Mouse (Mus musculus): ENCODE measurements around the gene Glud1. TPM values are rescaled to one million over a fixed set of nuclear protein-coding genes. Genes with fewer than 3 reads are reported as not detected.
A peak's percentile ranks its signal among the peaks of the same experiment; 100 is the strongest.

The Glud1 gene
- polyA plus RNA-seq, 1 experiment: 305 TPM

GRCm38 (mm10) chr14:34314796-34315195 lies 4.3 kb downstream of the Glud1 start:
- peaks cover 1% of the 10 kb centered on the region for H3K4me1 ChIP-seq (ENCODE audit: control insufficient read depth, insufficient read depth, low read length)

GRCm38 (mm10) chr14:34316346-34316745 lies 5.8 kb downstream of the Glud1 start:
- Histone ChIP-seq H3K4me1 (ENCODE audit: control insufficient read depth, insufficient read depth, low read length) (peaks cover 1% of the 10 kb centered on the region), H3K27ac (ENCODE audit: insufficient read depth, low read length) (peak overlapping the region; percentile 19; the same call in 1 of the 2 replicates), H3K9ac (ENCODE audit: low read depth, poor library complexity, severe bottlenecking) (no peak overlapping the region), H3K36me3 (ENCODE audit: control insufficient read depth, insufficient read depth, low read length, poor library complexity, severe bottlenecking) (peaks cover 56% of the 10 kb centered on the region), H3K27me3 (ENCODE audit: control insufficient read depth, insufficient read depth, low read length, poor library complexity, severe bottlenecking) (no peaks in the 10 kb centered on the region), H3K9me3 (replicated peaks; ENCODE audit: control insufficient read depth, insufficient read depth, low read length, poor library complexity, severe bottlenecking) (peaks cover 16% of the 10 kb centered on the region), H3K4me3 (ENCODE audit: low read depth, low read length) (no peak overlapping the region)
- no peak for TF ChIP-seq POLR2A (IDR thresholded peaks at IDR 0.05; ENCODE audit: insufficient read depth, low read length)
- TF ChIP-seq CTCF (IDR thresholded peaks at IDR 0.05; ENCODE audit: low read depth, low read length): no peak
- no peak for TF ChIP-seq EP300 (IDR thresholded peaks at IDR 0.05; ENCODE audit: insufficient read depth, low read depth, low read length)

More at GRCm38 (mm10) chr14:34314796-34315195, 4.3 kb downstream of the Glud1 start:
- Histone ChIP-seq H3K4me3 (ENCODE audit: low read depth, low read length) (no peak overlapping the region), H3K27ac (ENCODE audit: insufficient read depth, low read length) (no peak overlapping the region), H3K9ac (ENCODE audit: low read depth, poor library complexity, severe bottlenecking) (no peak overlapping the region), H3K36me3 (ENCODE audit: control insufficient read depth, insufficient read depth, low read length, poor library complexity, severe bottlenecking) (peaks cover 45% of the 10 kb centered on the region), H3K9me3 (replicated peaks; ENCODE audit: control insufficient read depth, insufficient read depth, low read length, poor library complexity, severe bottlenecking) (peaks cover 5% of the 10 kb centered on the region), H3K27me3 (ENCODE audit: control insufficient read depth, insufficient read depth, low read length, poor library complexity, severe bottlenecking) (no peaks in the 10 kb centered on the region)
- TF ChIP-seq POLR2A (IDR thresholded peaks at IDR 0.05; ENCODE audit: insufficient read depth, low read length): no peak
- no peak for TF ChIP-seq CTCF (IDR thresholded peaks at IDR 0.05; ENCODE audit: low read depth, low read length)
- no peak for TF ChIP-seq EP300 (IDR thresholded peaks at IDR 0.05; ENCODE audit: insufficient read depth, low read depth, low read length)

- Histone ChIP-seq H3K9me3 (replicated peaks; ENCODE audit: control insufficient read depth, insufficient read depth, low read length, poor library complexity, severe bottlenecking) (peaks cover 16% of the 10 kb centered on the region), H3K4me1 (ENCODE audit: control insufficient read depth, insufficient read depth, low read length) (peaks cover 1% of the 10 kb centered on the region), H3K27me3 (ENCODE audit: control insufficient read depth, insufficient read depth, low read length, poor library complexity, severe bottlenecking) (no peaks in the 10 kb centered on the region), H3K36me3 (ENCODE audit: control insufficient read depth, insufficient read depth, low read length, poor library complexity, severe bottlenecking) (peaks cover 60% of the 10 kb centered on the region), H3K4me3 (ENCODE audit: low read depth, low read length) (no peak overlapping the region), H3K9ac (ENCODE audit: low read depth, poor library complexity, severe bottlenecking) (no peak overlapping the region), H3K27ac (ENCODE audit: insufficient read depth, low read length) (no peak overlapping the region)
- TF ChIP-seq EP300 (IDR thresholded peaks at IDR 0.05; ENCODE audit: insufficient read depth, low read depth, low read length) (no peak), POLR2A (IDR thresholded peaks at IDR 0.05; ENCODE audit: insufficient read depth, low read length) (no peak), CTCF (IDR thresholded peaks at IDR 0.05; ENCODE audit: low read depth, low read length) (no peak)
Observed at GRCm38 (mm10) chr14:34317431-34317830, 6.9 kb downstream of the Glud1 start.

- Histone ChIP-seq H3K9ac (ENCODE audit: low read depth, poor library complexity, severe bottlenecking) (no peak overlapping the region), H3K36me3 (ENCODE audit: control insufficient read depth, insufficient read depth, low read length, poor library complexity, severe bottlenecking) (peaks cover 61% of the 10 kb centered on the region), H3K4me1 (ENCODE audit: control insufficient read depth, insufficient read depth, low read length) (peaks cover 1% of the 10 kb centered on the region), H3K27me3 (ENCODE audit: control insufficient read depth, insufficient read depth, low read length, poor library complexity, severe bottlenecking) (no peaks in the 10 kb centered on the region), H3K4me3 (ENCODE audit: low read depth, low read length) (no peak overlapping the region), H3K9me3 (replicated peaks; ENCODE audit: control insufficient read depth, insufficient read depth, low read length, poor library complexity, severe bottlenecking) (peaks cover 16% of the 10 kb centered on the region), H3K27ac (ENCODE audit: insufficient read depth, low read length) (no peak overlapping the region)
- no peak for TF ChIP-seq POLR2A (IDR thresholded peaks at IDR 0.05; ENCODE audit: insufficient read depth, low read length)
- no peak for TF ChIP-seq CTCF (IDR thresholded peaks at IDR 0.05; ENCODE audit: low read depth, low read length)
- no peak for TF ChIP-seq EP300 (IDR thresholded peaks at IDR 0.05; ENCODE audit: insufficient read depth, low read depth, low read length)
Observed at GRCm38 (mm10) chr14:34318113-34318512, 7.6 kb downstream of the Glud1 start.

GRCm38 (mm10) chr14:34323576-34324085 lies 13.1 kb downstream of the Glud1 start:
- peaks cover 16% of the 10 kb centered on the region for H3K9me3 ChIP-seq (replicated peaks; ENCODE audit: control insufficient read depth, insufficient read depth, low read length, poor library complexity, severe bottlenecking)
- no peak overlapping the region for H3K4me3 ChIP-seq (ENCODE audit: low read depth, low read length)
- peak overlapping the region; percentile 18 for H3K27ac ChIP-seq (ENCODE audit: insufficient read depth, low read length)
- H3K36me3 ChIP-seq (ENCODE audit: control insufficient read depth, insufficient read depth, low read length, poor library complexity, severe bottlenecking): peaks cover 68% of the 10 kb centered on the region
- no peak overlapping the region for H3K9ac ChIP-seq (ENCODE audit: low read depth, poor library complexity, severe bottlenecking)
- no peaks in the 10 kb centered on the region for H3K27me3 ChIP-seq (ENCODE audit: control insufficient read depth, insufficient read depth, low read length, poor library complexity, severe bottlenecking)
- TF ChIP-seq EP300 (IDR thresholded peaks at IDR 0.05; ENCODE audit: insufficient read depth, low read depth, low read length): no peak
- H3K4me1 ChIP-seq (ENCODE audit: control insufficient read depth, insufficient read depth, low read length): no peaks in the 10 kb centered on the region

DNA sequence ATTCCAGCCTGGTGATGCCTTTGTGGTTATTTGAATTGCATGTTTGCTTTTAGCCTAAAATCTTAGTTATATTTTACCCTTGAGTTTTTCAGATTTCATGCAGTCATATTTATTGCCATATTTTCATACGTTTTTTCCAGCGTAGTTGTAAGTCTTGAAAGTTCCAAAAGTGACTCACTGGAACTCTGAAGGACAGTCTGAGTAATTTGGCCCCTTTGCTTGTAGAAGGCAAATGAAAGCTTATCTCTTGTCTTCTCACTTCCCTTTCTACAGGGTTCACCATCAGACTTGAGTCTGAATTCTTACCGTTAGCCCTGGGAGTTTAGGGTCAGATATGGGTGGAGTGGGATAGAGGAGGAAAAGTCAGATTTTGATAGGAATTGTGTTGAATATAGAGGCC lies 16.1 kb downstream of the Glud1 start:
- Histone ChIP-seq H3K9ac (ENCODE audit: low read depth, poor library complexity, severe bottlenecking) (no peak overlapping the region), H3K27me3 (ENCODE audit: control insufficient read depth, insufficient read depth, low read length, poor library complexity, severe bottlenecking) (no peaks in the 10 kb centered on the region), H3K9me3 (replicated peaks; ENCODE audit: control insufficient read depth, insufficient read depth, low read length, poor library complexity, severe bottlenecking) (no peaks in the 10 kb centered on the region; the same call in 1 of the 2 replicates), H3K4me3 (ENCODE audit: low read depth, low read length) (no peak overlapping the region), H3K4me1 (ENCODE audit: control insufficient read depth, insufficient read depth, low read length) (no peaks in the 10 kb centered on the region), H3K27ac (ENCODE audit: insufficient read depth, low read length) (no peak overlapping the region), H3K36me3 (ENCODE audit: control insufficient read depth, insufficient read depth, low read length, poor library complexity, severe bottlenecking) (peaks cover 68% of the 10 kb centered on the region)
- TF ChIP-seq EP300 (IDR thresholded peaks at IDR 0.05; ENCODE audit: insufficient read depth, low read depth, low read length): no peak
- no peak for TF ChIP-seq CTCF (IDR thresholded peaks at IDR 0.05; ENCODE audit: low read depth, low read length)
- TF ChIP-seq POLR2A (IDR thresholded peaks at IDR 0.05; ENCODE audit: insufficient read depth, low read length): no peak

All from ES-Bruce4 (cell line).